Mouse (Mus musculus): ENCODE results near the gene Lima1.

The Lima1 gene

GRCm38 (mm10) chr15:99831535-99831934 lies 43.7 kb downstream of the Lima1 start:
- POLR2A ChIA-PET: interaction anchor here in 2 of 4 experiments (0.5 to 1.8 kb wide), 12 partner anchors 9 to 399 kb away, joined by 3 to 7 read pairs (median 3); no protein-coding TSS in a partner anchor
- CTCF ChIA-PET: no interaction called here

GRCm38 (mm10) chr15:99828061-99828460 lies 47.2 kb downstream of the Lima1 start:
- ChIA-PET POLR2A (interaction anchor here in 2 of 4 experiments (0.6 to 5.8 kb wide), 18 partner anchors 9 to 369 kb away, joined by 3 to 26 read pairs (median 5); no protein-coding TSS in a partner anchor), CTCF (interaction anchor here in 3 of 4 experiments (0.6 to 2.2 kb wide), 7 partner anchors 9 to 88 kb away, joined by 3 to 11 read pairs (median 4); no protein-coding TSS in a partner anchor)

- ChIA-PET POLR2A (interaction anchor here (0.5 to 5.8 kb wide), 31 partner anchors 8 to 1845 kb away, joined by 3 to 29 read pairs (median 4); partner anchors contain the start of genes Atf1 (in 1 of the 4) and Cox14 (in 1 of the 4)), CTCF (interaction anchor here (0.5 to 1.1 kb wide), 12 partner anchors 14 to 325 kb away, joined by 3 to 7 read pairs (median 4); partner anchors contain the start of gene Cox14 (in 1 of the 4))
These were observed 48.9 kb downstream of the Lima1 start for GRCm38 (mm10) chr15:99826210-99826888.

GRCm38 (mm10) chr15:99825211-99825610 lies 50.0 kb downstream of the Lima1 start:
- CTCF ChIA-PET: interaction anchor here in 3 of 4 experiments (0.8 to 1.6 kb wide), 4 partner anchors 15 to 147 kb away, joined by 3 to 5 read pairs (median 3); no protein-coding TSS in a partner anchor
- POLR2A ChIA-PET: interaction anchor here in 3 of 4 experiments (0.5 to 5.8 kb wide), 16 partner anchors 9 to 148 kb away, joined by 3 to 29 read pairs (median 4); no protein-coding TSS in a partner anchor

GRCm38 (mm10) chr15:99823322-99823898 lies 51.8 kb downstream of the Lima1 start:
- ChIA-PET CTCF (interaction anchor here in 3 of 4 experiments (0.6 to 1.2 kb wide), 5 partner anchors 9 to 81 kb away, joined by 3 to 6 read pairs (median 4); no protein-coding TSS in a partner anchor), POLR2A (interaction anchor here in 2 of 4 experiments (0.6 to 5.8 kb wide), 10 partner anchors 8 to 49 kb away, joined by 3 to 26 read pairs (median 4); no protein-coding TSS in a partner anchor)

GRCm38 (mm10) chr15:99822501-99822900 lies 52.8 kb downstream of the Lima1 start:
- ChIA-PET CTCF (interaction anchor here in 3 of 4 experiments (0.6 to 1.2 kb wide), 7 partner anchors 8 to 478 kb away, joined by 3 to 7 read pairs (median 4); no protein-coding TSS in a partner anchor), POLR2A (interaction anchor here in 3 of 4 experiments (0.6 to 3.5 kb wide), 10 partner anchors 10 to 358 kb away, joined by 3 to 13 read pairs (median 4); no protein-coding TSS in a partner anchor)

- ChIA-PET CTCF (interaction anchor here in 3 of 4 experiments (0.7 to 1.2 kb wide), 5 partner anchors 85 to 223 kb away, joined by 3 to 4 read pairs (median 3); partner anchors contain the start of gene Cox14 (in 1 of the 3)), POLR2A (interaction anchor here in 3 of 4 experiments (0.5 to 2.5 kb wide), 23 partner anchors 8 to 152 kb away, joined by 3 to 11 read pairs (median 4); no protein-coding TSS in a partner anchor)
These were observed 55.5 kb downstream of the Lima1 start for GRCm38 (mm10) chr15:99819621-99820279.

- ChIA-PET POLR2A (interaction anchor here in 3 of 4 experiments (0.6 to 2.5 kb wide), 28 partner anchors 8 to 138 kb away, joined by 3 to 11 read pairs (median 4); partner anchors contain the start of gene Lima1 (in 1 of the 3)), CTCF (interaction anchor here in 3 of 4 experiments (0.6 to 1.2 kb wide), 8 partner anchors 16 to 223 kb away, joined by 3 to 4 read pairs (median 3); partner anchors contain the start of gene Cox14 (in 1 of the 3))
These were observed 56.2 kb downstream of the Lima1 start for GRCm38 (mm10) chr15:99819109-99819440.

- ChIA-PET CTCF (interaction anchor here in 2 of 4 experiments (0.6 to 1.2 kb wide), 7 partner anchors 15 to 222 kb away, joined by 3 to 4 read pairs (median 3); partner anchors contain the start of gene Cox14 (in 1 of the 2)), POLR2A (interaction anchor here in 3 of 4 experiments (0.6 to 2.5 kb wide), 26 partner anchors 7 to 696 kb away, joined by 3 to 11 read pairs (median 4); partner anchors contain the start of gene Lima1 (in 1 of the 3))
These were observed 56.7 kb downstream of the Lima1 start for GRCm38 (mm10) chr15:99818321-99819108.

- POLR2A ChIA-PET: interaction anchor here in 3 of 4 experiments (0.6 to 4.5 kb wide), 16 partner anchors 9 to 695 kb away, joined by 3 to 20 read pairs (median 5); partner anchors contain the start of gene Lima1 (in 2 of the 3)
- CTCF ChIA-PET: interaction anchor here in 1 of 4 experiments (0.6 kb wide), 1 partner anchor 158 kb away, joined by 3 read pairs; no protein-coding TSS in a partner anchor
These were observed 57.7 kb downstream of the Lima1 start for GRCm38 (mm10) chr15:99817343-99818235.

GRCm38 (mm10) chr15:99815999-99816398 lies 59.3 kb downstream of the Lima1 start:
- ChIA-PET POLR2A (interaction anchor here in 2 of 4 experiments (0.6 to 4.5 kb wide), 11 partner anchors 8 to 139 kb away, joined by 3 to 20 read pairs (median 5); partner anchors contain the start of gene Cox14 (in 1 of the 2)), CTCF (interaction anchor here in 1 of 4 experiments (0.6 kb wide), 2 partner anchors 37 to 87 kb away, joined by 3 to 5 read pairs; no protein-coding TSS in a partner anchor)

- CTCF ChIA-PET: interaction anchor here in 3 of 4 experiments (0.7 to 1.4 kb wide), 8 partner anchors 8 to 219 kb away, joined by 3 to 12 read pairs (median 3); no protein-coding TSS in a partner anchor
- POLR2A ChIA-PET: interaction anchor here (0.6 to 4.5 kb wide), 20 partner anchors 8 to 102 kb away, joined by 3 to 20 read pairs (median 6); partner anchors contain the start of gene Cox14 (in 1 of the 4)
These were observed 60.5 kb downstream of the Lima1 start for GRCm38 (mm10) chr15:99814554-99815260.

GRCm38 (mm10) chr15:99813639-99814038 lies 61.6 kb downstream of the Lima1 start:
- ChIA-PET POLR2A (interaction anchor here in 3 of 4 experiments (0.6 to 4.5 kb wide), 8 partner anchors 10 to 311 kb away, joined by 3 to 20 read pairs (median 4); no protein-coding TSS in a partner anchor), CTCF (interaction anchor here in 2 of 4 experiments (0.6 to 1.4 kb wide), 2 partner anchors 9 to 26 kb away, joined by 3 read pairs; no protein-coding TSS in a partner anchor)

GRCm38 (mm10) chr15:99812097-99812496 lies 63.2 kb downstream of the Lima1 start:
- CTCF ChIA-PET: interaction anchor here in 3 of 4 experiments (0.6 to 1.1 kb wide), 3 partner anchors 14 to 97 kb away, joined by 3 to 4 read pairs (median 3); no protein-coding TSS in a partner anchor
- POLR2A ChIA-PET: interaction anchor here in 3 of 4 experiments (0.6 to 2.6 kb wide), 6 partner anchors 8 to 160 kb away, joined by 3 to 9 read pairs (median 6); no protein-coding TSS in a partner anchor

Measured in embryonic stem cell, embryonic (primary cell).